Mouse (Mus musculus): ENCODE results near the gene Rapgef4. TPM values are rescaled to one million over a fixed set of nuclear protein-coding genes. Genes with fewer than 3 reads are reported as not detected.
"Not testable (repeated sequence)": the region's sequence is repeated elsewhere in the genome, so short reads cannot be mapped to it uniquely, and the experiment has no call there.

Gene Rapgef4
- polyA plus RNA-seq, 1 experiment from 2014 or later = 4.8 TPM

GRCm38 (mm10) chr2:72136045-72136444 is 155.0 kb downstream of the Rapgef4 start:
- Histone ChIP-seq H3K27me3 (no peaks in the 10 kb centered on the region), H3K4me3 (no peak overlapping the region), H3K9me3 (no peaks in the 10 kb centered on the region), H3K27ac (replicated peaks) (no peak overlapping the region), H3K9ac (replicated peaks) (no peak overlapping the region), H3K4me1 (peaks cover 6% of the 10 kb centered on the region; the same call in 1 of the 2 replicates), H3K36me3 (no peaks in the 10 kb centered on the region), H3K4me2 (replicated peaks) (no peak overlapping the region)
- 82% methylated on average over 3 of the region's 3 CpGs for WGBS
- no peak for ATAC-seq (ENCODE audit: low FRiP score, low read depth)

- ATAC-seq (ENCODE audit: low FRiP score, low read depth) = no peak
- no peak overlapping the region for H3K4me3 ChIP-seq
- 60% methylated on average over 9 of the region's 9 CpGs for WGBS
- H3K9ac ChIP-seq (replicated peaks) = no peak overlapping the region
- no peak overlapping the region for H3K4me2 ChIP-seq (replicated peaks)
- H3K27me3 ChIP-seq = no peaks in the 10 kb centered on the region
- no peaks in the 10 kb centered on the region for H3K36me3 ChIP-seq
- no peak overlapping the region for H3K27ac ChIP-seq (replicated peaks)
- H3K4me1 ChIP-seq = peaks cover 6% of the 10 kb centered on the region; the same call in 1 of the 2 replicates
- no peaks in the 10 kb centered on the region for H3K9me3 ChIP-seq
These were observed 155.6 kb downstream of the Rapgef4 start for GRCm38 (mm10) chr2:72136486-72137264.

GRCm38 (mm10) chr2:72139863-72140845 is 159.1 kb downstream of the Rapgef4 start:
- Histone ChIP-seq H3K27me3 (no peaks in the 10 kb centered on the region), H3K36me3 (no peaks in the 10 kb centered on the region)

GRCm38 (mm10) chr2:72141091-72141490 is 160.1 kb downstream of the Rapgef4 start:
- no peaks in the 10 kb centered on the region for H3K9me3 ChIP-seq
- 85% methylated on average over 8 of the region's 8 CpGs for WGBS
- no peaks in the 10 kb centered on the region for H3K27me3 ChIP-seq
- H3K4me1 ChIP-seq = peaks cover 6% of the 10 kb centered on the region; the same call in 1 of the 2 replicates
- H3K36me3 ChIP-seq = no peaks in the 10 kb centered on the region
- no peak overlapping the region for H3K9ac ChIP-seq (replicated peaks)
- H3K4me3 ChIP-seq = no peak overlapping the region
- no peak overlapping the region for H3K27ac ChIP-seq (replicated peaks)
- H3K4me2 ChIP-seq (replicated peaks) = no peak overlapping the region
- no peak for ATAC-seq (ENCODE audit: low FRiP score, low read depth)

More at GRCm38 (mm10) chr2:72139863-72140845, 159.1 kb downstream of the Rapgef4 start:
- H3K4me1 ChIP-seq = peaks cover 6% of the 10 kb centered on the region; the same call in 1 of the 2 replicates
- H3K4me2 ChIP-seq (replicated peaks) = no peak overlapping the region
- 90% methylated on average over 14 of the region's 14 CpGs for WGBS
- H3K9me3 ChIP-seq = no peaks in the 10 kb centered on the region
- no peak overlapping the region for H3K9ac ChIP-seq (replicated peaks)
- H3K27ac ChIP-seq (replicated peaks) = no peak overlapping the region
- H3K4me3 ChIP-seq = no peak overlapping the region
- no peak for ATAC-seq (ENCODE audit: low FRiP score, low read depth)

- H3K27ac ChIP-seq (replicated peaks); H3K27me3 ChIP-seq; H3K9ac ChIP-seq (replicated peaks); H3K9me3 ChIP-seq; ATAC-seq (ENCODE audit: low FRiP score, low read depth); H3K36me3 ChIP-seq; H3K4me2 ChIP-seq (replicated peaks); H3K4me1 ChIP-seq; H3K4me3 ChIP-seq: not testable (repeated sequence)
- WGBS = 92% methylated on average over 4 of the region's 4 CpGs
These were observed 160.7 kb downstream of the Rapgef4 start for GRCm38 (mm10) chr2:72141732-72142131.

- no peak for ATAC-seq (ENCODE audit: low FRiP score, low read depth)
- Histone ChIP-seq H3K27me3 (no peaks in the 10 kb centered on the region), H3K4me1 (0 out of 2 replicates have a peak, but pooled peaks cover 3% of the 10 kb centered on the region), H3K27ac (replicated peaks) (no peak overlapping the region), H3K9ac (replicated peaks) (no peak overlapping the region), H3K36me3 (no peaks in the 10 kb centered on the region), H3K4me2 (replicated peaks) (no peak overlapping the region), H3K4me3 (no peak overlapping the region), H3K9me3 (no peaks in the 10 kb centered on the region)
- 83% methylated on average over 9 of the region's 9 CpGs for WGBS
These were observed 162.4 kb downstream of the Rapgef4 start for GRCm38 (mm10) chr2:72143413-72143812.

- 89% methylated on average over 7 of the region's 7 CpGs for WGBS
- Histone ChIP-seq H3K9ac (replicated peaks) (no peak overlapping the region), H3K27ac (replicated peaks) (no peak overlapping the region)
These were observed 163.6 kb downstream of the Rapgef4 start for GRCm38 (mm10) chr2:72144576-72145200.

GRCm38 (mm10) chr2:72145281-72145875 is 164.3 kb downstream of the Rapgef4 start:
- no peaks in the 10 kb centered on the region for H3K36me3 ChIP-seq
- WGBS = 93% methylated on average over 11 of the region's 11 CpGs
- 0 out of 2 replicates have a peak, but pooled peaks cover 7% of the 10 kb centered on the region for H3K4me1 ChIP-seq

More at GRCm38 (mm10) chr2:72144576-72145200, 163.6 kb downstream of the Rapgef4 start:
- H3K4me2 ChIP-seq (replicated peaks) = no peak overlapping the region
- H3K36me3 ChIP-seq = no peaks in the 10 kb centered on the region
- ATAC-seq (ENCODE audit: low FRiP score, low read depth) = no peak
- 0 out of 2 replicates have a peak, but pooled peaks cover 7% of the 10 kb centered on the region for H3K4me1 ChIP-seq
- H3K9me3 ChIP-seq = no peaks in the 10 kb centered on the region
- H3K4me3 ChIP-seq = no peak overlapping the region
- no peaks in the 10 kb centered on the region for H3K27me3 ChIP-seq

GRCm38 (mm10) chr2:72146061-72146460 is 165.0 kb downstream of the Rapgef4 start:
- Histone ChIP-seq H3K4me3 (no peak overlapping the region), H3K27ac (replicated peaks) (no peak overlapping the region), H3K27me3 (peaks cover 5% of the 10 kb centered on the region; the same call in 1 of the 2 replicates), H3K9me3 (no peaks in the 10 kb centered on the region), H3K4me1 (0 out of 2 replicates have a peak, but pooled peaks cover 7% of the 10 kb centered on the region), H3K4me2 (replicated peaks) (no peak overlapping the region), H3K36me3 (no peaks in the 10 kb centered on the region), H3K9ac (replicated peaks) (no peak overlapping the region)
- ATAC-seq (ENCODE audit: low FRiP score, low read depth) = no peak
- 87% methylated on average over 10 of the region's 10 CpGs for WGBS

More at GRCm38 (mm10) chr2:72145281-72145875, 164.3 kb downstream of the Rapgef4 start:
- H3K9ac ChIP-seq (replicated peaks) = no peak overlapping the region
- peaks cover 3% of the 10 kb centered on the region; the same call in 1 of the 2 replicates for H3K27me3 ChIP-seq
- no peak overlapping the region for H3K4me2 ChIP-seq (replicated peaks)
- ATAC-seq (ENCODE audit: low FRiP score, low read depth) = no peak
- H3K4me3 ChIP-seq = no peak overlapping the region
- H3K9me3 ChIP-seq = no peaks in the 10 kb centered on the region
- no peak overlapping the region for H3K27ac ChIP-seq (replicated peaks)

- no peak for ATAC-seq (ENCODE audit: low FRiP score, low read depth)
- Histone ChIP-seq H3K27ac (replicated peaks) (no peak overlapping the region), H3K4me2 (replicated peaks) (no peak overlapping the region), H3K4me3 (no peak overlapping the region), H3K36me3 (no peaks in the 10 kb centered on the region), H3K9me3 (no peaks in the 10 kb centered on the region), H3K9ac (replicated peaks) (no peak overlapping the region), H3K4me1 (0 out of 2 replicates have a peak, but pooled peaks cover 7% of the 10 kb centered on the region), H3K27me3 (peaks cover 5% of the 10 kb centered on the region; the same call in 1 of the 2 replicates)
- WGBS = 89% methylated on average over 7 of the region's 7 CpGs
These were observed 166.2 kb downstream of the Rapgef4 start for GRCm38 (mm10) chr2:72147246-72147645.

- Histone ChIP-seq H3K9me3 (no peaks in the 10 kb centered on the region), H3K27me3 (peaks cover 5% of the 10 kb centered on the region; the same call in 1 of the 2 replicates), H3K36me3 (no peaks in the 10 kb centered on the region), H3K4me1 (0 out of 2 replicates have a peak, but pooled peaks cover 7% of the 10 kb centered on the region), H3K4me2 (replicated peaks) (no peak overlapping the region), H3K4me3 (no peak overlapping the region), H3K9ac (replicated peaks) (no peak overlapping the region), H3K27ac (replicated peaks) (no peak overlapping the region)
- no peak for ATAC-seq (ENCODE audit: low FRiP score, low read depth)
- 34% methylated on average over 6 of the region's 6 CpGs for WGBS
These were observed 166.7 kb downstream of the Rapgef4 start for GRCm38 (mm10) chr2:72147695-72148094.

All from midbrain, embryonic 12.5 days (tissue).